Mouse (Mus musculus) bone marrow macrophage, adult 2 months (primary cell): Measurements from ENCODE around the gene Tcfl5. TPM values are rescaled to one million over a fixed set of nuclear protein-coding genes. Genes with fewer than 3 reads are reported as not detected.

Experiments used
- H3K27ac ChIP-seq: 2 replicates; pipeline ENCODE4 v1.5.1; 2012; ENCODE audit warnings: low read depth, low read length; ENCODE audit not compliant: insufficient read depth
- H3K4me1 ChIP-seq: 2 replicates; pipeline ENCODE4 v1.6.1; 2012; ENCODE audit warnings: low read length; ENCODE audit not compliant: control insufficient read depth, insufficient read depth
- H3K4me3 ChIP-seq: 2 replicates; pipeline ENCODE4 v1.5.1; 2012; ENCODE audit warnings: mild to moderate bottlenecking, low read length, moderate library complexity; ENCODE audit not compliant: insufficient read depth
- CTCF ChIP-seq: IDR thresholded peaks from 2 replicates; pipeline ENCODE4 v1.5.1; 2012; ENCODE audit warnings: low read depth, mild to moderate bottlenecking, low read length, moderate library complexity
- POLR2A ChIP-seq: IDR thresholded peaks from 2 replicates; pipeline ENCODE4 v1.6.1; 2012; ENCODE audit warnings: mild to moderate bottlenecking, low read depth, low read length, borderline replicate concordance
- polyA plus RNA-seq: library from polyadenylated mRNA; stranded (reverse); fragments of >200 nt; gene quantifications from 2 replicates; pipeline ENCODE4 v1.2.4, GENCODE M21; 2012; ENCODE audit not compliant: missing spikeins, insufficient read depth, insufficient read length

Gene Tcfl5
- polyA plus RNA-seq, 1 experiment: not detected

DNA sequence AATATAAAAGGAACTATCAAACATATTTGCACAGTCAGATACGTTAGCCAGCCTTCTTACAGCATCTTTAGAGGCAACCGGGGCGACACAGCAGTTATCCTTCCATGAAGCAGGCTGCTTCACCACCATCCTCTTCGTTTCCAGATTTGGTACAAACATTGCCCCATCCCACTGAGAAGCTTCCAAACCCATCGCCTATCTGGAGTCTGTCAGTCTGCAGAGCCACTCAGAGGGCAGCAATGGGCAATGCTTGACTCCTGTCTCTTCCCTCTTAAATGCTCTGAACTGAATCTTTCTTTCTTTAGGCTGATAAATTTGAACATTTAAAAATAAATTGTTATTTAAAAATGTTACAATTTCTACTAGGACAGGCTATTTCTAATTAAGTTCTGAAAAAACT, 15.9 kb upstream of the Tcfl5 start:
- Histone ChIP-seq H3K27ac (no peak overlapping the region), H3K4me3 (no peak overlapping the region), H3K4me1 (no peaks in the 10 kb centered on the region)
- TF ChIP-seq CTCF: no peak
- no peak for TF ChIP-seq POLR2A

GRCm38 (mm10) chr2:180657394-180658013, 15.0 kb upstream of the Tcfl5 start:
- H3K4me1 ChIP-seq: no peaks in the 10 kb centered on the region
- TF ChIP-seq POLR2A (no peak), CTCF (peak; percentile 45)
- H3K4me3 ChIP-seq: no peak overlapping the region
- H3K27ac ChIP-seq: no peak overlapping the region

GRCm38 (mm10) chr2:180655150-180655549, 12.6 kb upstream of the Tcfl5 start:
- H3K4me3 ChIP-seq: no peak overlapping the region
- TF ChIP-seq POLR2A (no peak), CTCF (no peak)
- H3K27ac ChIP-seq: no peak overlapping the region
- no peaks in the 10 kb centered on the region for H3K4me1 ChIP-seq

- no peak overlapping the region for H3K4me3 ChIP-seq
- no peak overlapping the region for H3K27ac ChIP-seq
- no peaks in the 10 kb centered on the region for H3K4me1 ChIP-seq
- TF ChIP-seq CTCF (no peak), POLR2A (no peak)
These were observed 12.2 kb upstream of the Tcfl5 start for GRCm38 (mm10) chr2:180654666-180655065.

DNA sequence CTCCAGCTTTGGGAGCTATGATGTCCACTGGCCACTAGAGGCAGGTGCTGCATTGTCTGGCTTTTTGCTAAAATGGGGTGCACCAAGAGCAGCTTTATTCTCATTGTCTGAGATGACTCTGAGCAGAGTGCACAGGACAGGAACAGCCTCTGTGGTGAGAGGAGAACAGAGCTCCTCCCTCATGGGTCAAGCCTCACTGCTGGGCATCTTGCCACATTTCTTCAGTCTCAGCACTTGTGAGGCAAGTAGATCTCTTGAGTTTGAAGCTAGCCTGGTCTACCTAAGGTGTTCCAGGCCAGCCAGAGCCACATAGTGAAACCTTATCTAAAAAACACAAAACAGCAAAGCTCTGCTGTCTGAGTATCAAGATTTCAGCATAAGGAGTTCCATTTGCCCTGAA, 4.3 kb upstream of the Tcfl5 start:
- no peaks in the 10 kb centered on the region for H3K4me1 ChIP-seq
- no peak overlapping the region for H3K27ac ChIP-seq
- TF ChIP-seq POLR2A: no peak
- TF ChIP-seq CTCF: no peak
- H3K4me3 ChIP-seq: no peak overlapping the region

DNA sequence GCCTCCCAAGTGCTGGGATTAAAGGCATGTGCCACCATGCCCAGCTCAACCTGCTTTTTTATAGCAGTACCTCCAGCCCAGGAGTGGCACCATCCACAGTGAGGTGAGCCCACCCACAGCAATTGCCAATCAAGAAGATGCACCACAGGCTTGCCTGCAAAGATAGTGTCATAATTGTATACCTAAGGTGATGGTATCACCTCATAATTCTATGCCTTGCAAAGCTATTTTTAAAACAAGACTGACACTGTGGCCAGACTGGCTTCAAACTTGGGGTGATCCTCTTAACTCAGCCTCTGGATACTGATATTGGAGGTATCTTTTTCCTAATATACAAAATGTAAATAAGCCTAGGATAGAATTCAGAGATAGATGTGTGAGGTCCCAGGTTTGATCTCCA, 1.1 kb upstream of the Tcfl5 start:
- no peaks in the 10 kb centered on the region for H3K4me1 ChIP-seq
- H3K4me3 ChIP-seq: no peak overlapping the region
- no peak overlapping the region for H3K27ac ChIP-seq
- TF ChIP-seq CTCF (no peak), POLR2A (no peak)

DNA sequence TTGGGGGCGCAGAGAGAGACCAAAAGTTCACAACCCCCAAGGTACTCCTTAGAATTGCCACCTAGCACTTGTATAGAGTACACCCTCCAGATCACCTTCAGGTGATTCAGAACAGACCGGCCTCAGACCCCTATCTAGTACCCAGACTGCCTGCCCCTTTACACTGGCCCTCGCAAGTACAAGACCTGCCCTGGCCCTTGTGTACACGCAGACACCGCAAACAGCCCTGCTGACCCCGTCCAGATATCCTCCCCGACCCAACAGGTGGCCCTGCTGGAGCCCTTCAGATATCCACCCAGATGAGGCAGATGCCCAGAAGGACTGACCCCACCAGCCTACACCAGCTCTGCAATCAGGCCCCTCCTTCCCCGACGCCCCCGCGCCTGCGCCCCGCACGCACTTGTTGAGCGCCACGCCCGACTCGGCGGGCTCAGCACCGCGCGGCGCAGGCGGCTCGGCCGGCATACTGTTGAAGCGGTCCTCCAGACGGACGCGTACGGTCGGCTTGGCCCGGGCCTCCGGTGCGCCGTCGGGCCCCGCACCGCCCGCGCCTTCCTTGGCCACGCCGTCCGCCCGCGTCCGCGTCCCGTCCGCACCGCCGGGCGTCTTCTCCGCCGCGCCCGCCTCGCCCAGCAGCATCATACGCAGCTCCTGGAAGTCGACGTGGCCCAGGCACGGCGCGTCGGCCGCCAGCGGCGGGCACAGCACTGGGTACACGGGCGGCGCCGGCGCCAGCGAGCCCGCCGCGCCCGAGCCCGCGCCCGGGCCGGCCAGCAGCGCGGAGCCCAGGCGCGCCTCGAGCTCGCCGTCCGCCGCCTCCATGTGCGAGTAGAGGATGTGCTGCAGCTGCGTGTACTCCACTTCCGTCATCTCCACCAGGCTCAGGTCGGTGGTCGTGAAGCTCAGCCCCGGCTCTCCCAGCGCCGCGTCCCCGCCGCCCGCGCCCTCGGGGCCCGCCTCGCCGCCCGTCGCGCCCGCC, 643 bp downstream of the Tcfl5 start:
- Histone ChIP-seq H3K4me1 (no peaks in the 10 kb centered on the region), H3K4me3 (no peak overlapping the region)
- no peak for TF ChIP-seq CTCF
- TF ChIP-seq POLR2A: no peak

DNA sequence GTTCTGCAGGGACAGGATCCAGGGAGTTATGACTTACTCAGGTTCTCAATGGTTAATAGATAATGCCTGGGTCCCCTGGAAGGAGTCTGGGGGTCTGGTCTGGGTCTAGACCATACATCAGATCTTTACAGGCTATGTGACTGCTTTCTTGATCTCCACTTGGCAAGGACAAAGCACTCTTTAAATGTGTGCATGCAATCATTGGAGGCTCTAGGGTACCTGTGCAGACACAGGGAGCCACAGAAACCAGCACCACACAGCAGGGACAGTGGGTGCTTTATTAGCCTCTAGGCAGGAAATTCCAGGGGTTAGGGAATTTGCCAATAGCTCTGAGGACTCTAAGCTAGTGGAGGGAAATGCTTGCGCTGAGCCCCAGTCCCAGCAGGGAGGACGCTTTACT, 30.6 kb downstream of the Tcfl5 start:
- TF ChIP-seq POLR2A (no peak), CTCF (no peak)
- Histone ChIP-seq H3K4me3 (no peak overlapping the region), H3K27ac (no peak overlapping the region), H3K4me1 (no peaks in the 10 kb centered on the region)

More for the DNA sequence above, 643 bp downstream of the Tcfl5 start:
- H3K27ac ChIP-seq: no peak overlapping the region

GRCm38 (mm10) chr2:180610283-180610682, 32.2 kb downstream of the Tcfl5 start:
- Histone ChIP-seq H3K27ac (no peak overlapping the region), H3K4me3 (no peak overlapping the region), H3K4me1 (no peaks in the 10 kb centered on the region)
- no peak for TF ChIP-seq POLR2A
- no peak for TF ChIP-seq CTCF

- no peaks in the 10 kb centered on the region for H3K4me1 ChIP-seq
- no peak for TF ChIP-seq POLR2A
- no peak for TF ChIP-seq CTCF
- H3K27ac ChIP-seq: no peak overlapping the region
- no peak overlapping the region for H3K4me3 ChIP-seq
These were observed 37.7 kb downstream of the Tcfl5 start for GRCm38 (mm10) chr2:180604781-180605180.
